Mouse (Mus musculus): ENCODE results near the gene Hoxa9. TPM values are rescaled to one million over a fixed set of nuclear protein-coding genes. Genes with fewer than 3 reads are reported as not detected.

Hoxa9 gene
- polyA plus RNA-seq, 1 experiment from 2014 or later: 0.11 TPM

DNA sequence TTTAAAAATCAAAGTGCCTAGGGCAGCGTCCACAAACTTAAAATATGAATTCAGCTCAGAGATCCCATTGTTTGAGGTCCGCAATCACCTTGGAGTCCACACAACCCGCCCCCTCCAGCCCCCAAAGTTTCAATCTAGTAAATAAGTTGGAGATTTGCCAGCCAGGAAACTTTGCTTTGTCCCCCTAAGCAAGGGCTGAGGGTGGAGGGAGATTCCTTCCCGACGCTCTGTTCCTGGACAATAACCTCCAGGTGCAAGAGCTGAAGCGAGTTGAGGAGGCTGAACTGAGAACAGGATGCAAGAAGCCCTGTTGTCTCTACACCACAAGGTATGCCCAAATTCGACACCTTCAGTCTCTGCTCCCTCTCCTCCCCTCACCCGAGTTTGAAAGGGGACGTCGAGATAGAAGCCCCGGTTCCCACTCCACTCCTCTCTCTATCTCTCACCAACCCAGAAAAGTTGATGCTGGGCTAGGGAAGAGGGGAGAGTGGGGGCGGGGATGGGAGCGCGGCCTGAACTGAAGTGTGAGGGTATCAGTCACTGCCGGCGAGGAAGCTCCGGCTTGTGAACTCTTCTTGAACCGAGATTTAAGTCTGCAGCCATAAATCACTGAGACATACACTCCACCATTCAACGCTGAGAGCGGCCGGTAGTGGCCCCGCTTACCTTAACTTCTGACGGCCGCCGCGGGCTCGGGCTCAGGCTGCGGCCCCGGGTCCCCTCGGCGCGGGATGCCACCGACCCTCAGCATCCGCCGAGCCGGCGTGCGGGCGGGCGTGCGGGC lies 55.7 kb downstream of the Hoxa9 start:
- no peak overlapping the region for H3K4me3 ChIP-seq (ENCODE audit: inconsistent target)
- H3K27ac ChIP-seq: no peak overlapping the region
- H3K79me2 ChIP-seq (ENCODE audit: inconsistent target): no peaks in the 10 kb centered on the region
- H3K36me3 ChIP-seq (ENCODE audit: inconsistent target): no peaks in the 10 kb centered on the region
- WGBS (ENCODE audit: missing documents): 67% methylated on average over 32 of the region's 41 CpGs

DNA sequence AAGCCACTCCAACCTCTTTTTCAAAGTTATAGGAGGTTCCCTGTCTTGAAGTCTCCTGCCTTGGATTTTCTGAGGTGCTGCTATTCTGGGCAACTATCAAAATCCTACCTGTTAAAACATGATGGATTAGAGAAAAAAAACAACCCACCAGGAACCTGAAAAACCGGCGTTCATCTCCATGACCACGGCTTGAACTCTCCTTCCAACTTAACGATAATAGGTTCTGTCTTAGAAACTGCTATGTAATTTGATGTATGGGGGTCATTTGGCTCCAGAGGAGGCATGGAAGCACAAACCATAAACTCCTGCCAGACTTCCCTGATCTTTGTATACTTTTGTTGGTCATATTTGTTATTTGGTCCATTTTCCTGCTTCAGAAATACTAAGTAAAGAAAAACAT lies 57.2 kb downstream of the Hoxa9 start:
- H3K4me3 ChIP-seq (ENCODE audit: inconsistent target): no peak overlapping the region
- 86% methylated on average over 2 of the region's 4 CpGs for WGBS (ENCODE audit: missing documents)
- no peaks in the 10 kb centered on the region for H3K36me3 ChIP-seq (ENCODE audit: inconsistent target)
- no peaks in the 10 kb centered on the region for H3K79me2 ChIP-seq (ENCODE audit: inconsistent target)
- H3K27ac ChIP-seq: no peak overlapping the region

Other genes starting within 250 kb of the Hoxa9 start
- 179 to 449 TPM (median 180 TPM) in 3 replicates for gene Skap2, start 218.5 kb downstream of the Hoxa9 start, polyA plus RNA-seq (2018)
- gene Hoxa1, start 72.8 kb downstream of the Hoxa9 start, polyA plus RNA-seq (2018): 0.52 to 0.95 TPM (median 0.54 TPM) in 3 replicates
- gene Hoxa2, start 66.3 kb downstream of the Hoxa9 start, polyA plus RNA-seq (2018): not detected in 3 replicates
- not detected in 3 replicates for gene 5730596B20Rik, start 53.6 kb downstream of the Hoxa9 start, polyA plus RNA-seq (2018)
- 0.26 to 0.34 TPM (median 0.32 TPM) in 3 replicates for gene Hoxa4, start 39.3 kb downstream of the Hoxa9 start, polyA plus RNA-seq (2018)
- 0.16 TPM in 1 of 3 replicates, not detected in the others for gene Hoxa5, start 26.5 kb downstream of the Hoxa9 start, polyA plus RNA-seq (2018)
- not detected in 3 replicates for gene Hoxa6, start 22.4 kb downstream of the Hoxa9 start, polyA plus RNA-seq (2018)
- 0.04 TPM in 1 of 3 replicates, not detected in the others for gene Hoxa3, start 17.8 kb downstream of the Hoxa9 start, polyA plus RNA-seq (2018)
- not detected in 3 replicates for gene Gm28308, start 17.8 kb downstream of the Hoxa9 start, polyA plus RNA-seq (2018)
- gene Hoxa7, start 9.2 kb downstream of the Hoxa9 start, polyA plus RNA-seq (2018): 0.25 to 0.75 TPM (median 0.40 TPM) in 3 replicates
- gene Hoxa10, start 9.8 kb upstream of the Hoxa9 start, polyA plus RNA-seq (2018): not detected in 3 replicates
- gene Hoxa11, start 14.7 kb upstream of the Hoxa9 start, polyA plus RNA-seq (2018): not detected in 3 replicates
- gene Hoxa13, start 29.8 kb upstream of the Hoxa9 start, polyA plus RNA-seq (2018): not detected in 3 replicates
- not detected in 3 replicates for gene Evx1, start 82.4 kb upstream of the Hoxa9 start, polyA plus RNA-seq (2018)